Mouse (Mus musculus): ENCODE data around the gene Il34. TPM values are rescaled to one million over a fixed set of nuclear protein-coding genes. Genes with fewer than 3 reads are reported as not detected.

Il34 gene
- polyA plus RNA-seq, 1 experiment from 2014 or later = 5.2 TPM

DNA sequence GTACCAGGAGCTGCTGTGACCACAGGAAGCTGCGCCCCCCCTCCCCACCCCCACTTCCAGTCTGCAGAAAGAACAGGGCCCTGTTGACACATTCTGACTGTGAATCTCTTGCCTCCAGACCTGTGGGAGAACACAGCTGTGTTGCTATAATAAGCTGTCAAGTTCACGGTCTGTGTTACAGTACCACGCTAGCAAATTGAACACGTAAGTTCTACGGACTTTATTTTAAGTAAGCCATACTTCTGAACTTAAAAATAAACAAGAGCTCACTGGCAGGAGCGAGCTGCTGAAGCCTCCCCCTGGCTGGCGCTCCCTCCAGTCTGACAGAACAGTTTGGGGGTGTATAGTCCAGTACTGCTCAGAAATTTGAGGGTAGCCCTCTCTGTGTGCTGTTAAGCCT lies 33.3 kb downstream of the Il34 start:
- no peaks in the 10 kb centered on the region for H3K27me3 ChIP-seq (ENCODE audit: insufficient read depth, low read length)
- H3K4me2 ChIP-seq (ENCODE audit: low read length) = no peak overlapping the region
- no peaks in the 10 kb centered on the region for H3K36me3 ChIP-seq (ENCODE audit: insufficient read depth, low read length)
- no peak overlapping the region for H3K4me3 ChIP-seq (replicated peaks; ENCODE audit: low read depth, low read length)
- H3K9ac ChIP-seq (ENCODE audit: low read depth, low read length) = no peak overlapping the region
- no peak for DNase-seq (ENCODE audit: low spot score)
- H3K27ac ChIP-seq = no peak overlapping the region
- ATAC-seq (replicated peaks; ENCODE audit: low FRiP score, low read depth) = no peak
- 61% methylated on average over 7 of the region's 7 CpGs for WGBS
- no peak for TF ChIP-seq CTCF (IDR thresholded peaks at IDR 0.05; ENCODE audit: low read depth)
- no peaks in the 10 kb centered on the region for H3K4me1 ChIP-seq (replicated peaks; ENCODE audit: insufficient read depth, low read length)
- no peaks in the 10 kb centered on the region for H3K9me3 ChIP-seq (replicated peaks; ENCODE audit: low read length)

DNA sequence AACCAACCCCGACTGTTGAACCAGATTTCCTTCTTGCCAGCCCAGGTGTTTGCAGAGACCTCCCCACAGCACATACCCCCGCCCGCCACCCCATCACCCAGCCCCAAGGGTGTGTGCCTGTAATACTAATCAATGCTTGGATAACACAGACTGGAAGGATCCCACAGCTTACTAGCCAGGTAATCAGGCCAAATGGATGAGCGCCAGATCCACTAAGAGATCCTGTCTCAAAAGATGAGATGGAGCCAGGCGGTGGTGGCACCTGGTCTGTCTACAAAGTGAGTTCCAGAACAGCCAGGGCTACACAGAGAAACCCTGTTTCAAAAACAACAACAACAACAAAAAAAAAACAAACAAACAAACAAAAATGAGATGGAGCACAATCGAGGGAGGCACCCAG lies 38.5 kb downstream of the Il34 start:
- no peak for ATAC-seq (replicated peaks; ENCODE audit: low FRiP score, low read depth)
- no peaks in the 10 kb centered on the region for H3K9me3 ChIP-seq (replicated peaks; ENCODE audit: low read length)
- no peaks in the 10 kb centered on the region for H3K27me3 ChIP-seq (ENCODE audit: insufficient read depth, low read length)
- no peak overlapping the region for H3K4me2 ChIP-seq (ENCODE audit: low read length)
- no peak overlapping the region for H3K9ac ChIP-seq (ENCODE audit: low read depth, low read length)
- no peaks in the 10 kb centered on the region for H3K4me1 ChIP-seq (replicated peaks; ENCODE audit: insufficient read depth, low read length)
- WGBS = 91% methylated on average over 6 of the region's 6 CpGs
- TF ChIP-seq CTCF (IDR thresholded peaks at IDR 0.05; ENCODE audit: low read depth) = no peak
- DNase-seq (ENCODE audit: low spot score) = no peak
- H3K36me3 ChIP-seq (ENCODE audit: insufficient read depth, low read length) = no peaks in the 10 kb centered on the region
- no peak overlapping the region for H3K4me3 ChIP-seq (replicated peaks; ENCODE audit: low read depth, low read length)
- H3K27ac ChIP-seq = no peak overlapping the region

DNA sequence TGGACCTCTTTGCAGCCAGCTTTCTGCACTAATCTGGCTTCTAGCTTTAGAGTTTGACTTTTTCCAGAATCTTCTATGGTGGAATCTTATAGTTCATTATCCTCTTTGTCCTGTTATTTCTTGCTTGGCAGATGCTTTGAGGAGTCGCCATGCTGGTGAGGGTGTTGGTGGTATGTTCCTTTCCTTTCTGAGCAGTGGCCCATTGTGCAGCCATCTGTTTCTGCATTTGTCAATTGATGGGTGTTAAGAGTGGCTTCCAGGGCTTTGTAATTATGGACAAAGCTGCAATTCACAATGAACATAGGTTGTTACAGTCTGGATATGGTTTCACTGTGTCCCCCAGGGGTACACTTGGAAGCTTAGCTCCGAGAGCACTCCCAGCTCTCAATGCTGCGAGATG lies 41.1 kb downstream of the Il34 start:
- H3K9me3 ChIP-seq (replicated peaks; ENCODE audit: low read length) = no peaks in the 10 kb centered on the region
- no peaks in the 10 kb centered on the region for H3K36me3 ChIP-seq (ENCODE audit: insufficient read depth, low read length)
- no peak overlapping the region for H3K4me2 ChIP-seq (ENCODE audit: low read length)
- H3K4me1 ChIP-seq (replicated peaks; ENCODE audit: insufficient read depth, low read length) = 0 out of 2 replicates have a peak, but pooled peaks cover 3% of the 10 kb centered on the region
- ATAC-seq (replicated peaks; ENCODE audit: low FRiP score, low read depth) = no peak
- no peak for DNase-seq (ENCODE audit: low spot score)
- H3K9ac ChIP-seq (ENCODE audit: low read depth, low read length) = no peak overlapping the region
- 86% methylated on average over 3 of the region's 3 CpGs for WGBS
- no peak for TF ChIP-seq CTCF (IDR thresholded peaks at IDR 0.05; ENCODE audit: low read depth)
- no peak overlapping the region for H3K4me3 ChIP-seq (replicated peaks; ENCODE audit: low read depth, low read length)
- no peak overlapping the region for H3K27ac ChIP-seq
- H3K27me3 ChIP-seq (ENCODE audit: insufficient read depth, low read length) = no peaks in the 10 kb centered on the region

DNA sequence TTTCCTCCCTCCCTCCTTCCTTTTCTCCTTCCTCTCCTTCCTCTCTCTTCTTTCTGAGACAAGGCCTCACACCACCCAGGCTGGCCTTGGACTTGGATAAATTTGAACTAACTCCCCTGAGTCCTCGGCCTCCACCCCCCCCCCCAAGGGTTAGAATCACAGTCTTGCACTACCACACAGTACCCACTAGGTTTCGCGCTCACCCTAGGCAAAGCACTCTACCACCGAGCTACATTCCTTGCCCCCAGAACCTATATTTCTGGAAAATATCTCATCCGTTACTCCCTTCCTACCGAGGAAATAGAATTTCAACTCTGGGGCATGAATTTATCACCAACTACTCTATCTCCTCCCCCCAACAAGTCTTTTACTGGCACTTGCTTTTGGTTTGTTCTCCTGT lies 43.7 kb downstream of the Il34 start:
- Histone ChIP-seq H3K27me3 (ENCODE audit: insufficient read depth, low read length) (no peaks in the 10 kb centered on the region), H3K27ac (0 out of 2 replicates have a peak overlapping the region, but pooled peaks have one; percentile 60), H3K9ac (ENCODE audit: low read depth, low read length) (no peak overlapping the region), H3K9me3 (replicated peaks; ENCODE audit: low read length) (no peaks in the 10 kb centered on the region), H3K36me3 (ENCODE audit: insufficient read depth, low read length) (no peaks in the 10 kb centered on the region), H3K4me1 (replicated peaks; ENCODE audit: insufficient read depth, low read length) (0 out of 2 replicates have a peak, but pooled peaks cover 3% of the 10 kb centered on the region), H3K4me3 (replicated peaks; ENCODE audit: low read depth, low read length) (no peak overlapping the region), H3K4me2 (ENCODE audit: low read length) (no peak overlapping the region)
- 34% methylated on average over 6 of the region's 6 CpGs for WGBS
- ATAC-seq (replicated peaks; ENCODE audit: low FRiP score, low read depth) (no peak), DNase-seq (ENCODE audit: low spot score) (peak; percentile 55)
- TF ChIP-seq CTCF (IDR thresholded peaks at IDR 0.05; ENCODE audit: low read depth) = peak; percentile 57; the same call in 1 of the 2 replicates

DNA sequence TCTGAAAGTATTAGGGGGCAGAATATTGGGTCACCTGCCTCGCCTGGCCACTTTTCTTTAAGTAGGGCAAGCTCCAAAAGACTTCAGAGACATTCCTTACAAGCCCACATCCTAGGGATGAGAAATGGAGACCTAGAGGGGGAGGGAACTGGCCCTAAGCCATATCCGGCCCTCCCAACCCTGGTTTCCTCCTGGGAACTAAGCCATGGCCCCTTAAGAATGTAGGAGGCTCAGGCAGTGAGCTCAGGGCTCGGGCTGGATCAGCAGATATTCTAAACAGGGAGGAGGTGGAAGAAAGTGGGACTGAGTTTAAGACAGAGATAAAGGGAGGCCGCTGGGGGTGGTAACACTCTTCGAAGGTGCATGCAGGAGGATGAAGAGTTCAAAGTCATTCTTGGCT lies 44.5 kb downstream of the Il34 start:
- H3K4me1 ChIP-seq (replicated peaks; ENCODE audit: insufficient read depth, low read length) = 0 out of 2 replicates have a peak, but pooled peaks cover 3% of the 10 kb centered on the region
- H3K4me3 ChIP-seq (replicated peaks; ENCODE audit: low read depth, low read length) = no peak overlapping the region
- no peaks in the 10 kb centered on the region for H3K9me3 ChIP-seq (replicated peaks; ENCODE audit: low read length)
- no peaks in the 10 kb centered on the region for H3K36me3 ChIP-seq (ENCODE audit: insufficient read depth, low read length)
- 0 out of 2 replicates have a peak overlapping the region, but pooled peaks have one; percentile 8 for H3K4me2 ChIP-seq (ENCODE audit: low read length)
- peak overlapping the region; percentile 62; the same call in 1 of the 2 replicates for H3K27ac ChIP-seq
- H3K9ac ChIP-seq (ENCODE audit: low read depth, low read length) = no peak overlapping the region
- H3K27me3 ChIP-seq (ENCODE audit: insufficient read depth, low read length) = no peaks in the 10 kb centered on the region
- TF ChIP-seq CTCF (IDR thresholded peaks at IDR 0.05; ENCODE audit: low read depth) = no peak
- ATAC-seq (replicated peaks; ENCODE audit: low FRiP score, low read depth) (no peak), DNase-seq (ENCODE audit: low spot score) (peak; percentile 86)
- WGBS = 32% methylated on average over 5 of the region's 5 CpGs

DNA sequence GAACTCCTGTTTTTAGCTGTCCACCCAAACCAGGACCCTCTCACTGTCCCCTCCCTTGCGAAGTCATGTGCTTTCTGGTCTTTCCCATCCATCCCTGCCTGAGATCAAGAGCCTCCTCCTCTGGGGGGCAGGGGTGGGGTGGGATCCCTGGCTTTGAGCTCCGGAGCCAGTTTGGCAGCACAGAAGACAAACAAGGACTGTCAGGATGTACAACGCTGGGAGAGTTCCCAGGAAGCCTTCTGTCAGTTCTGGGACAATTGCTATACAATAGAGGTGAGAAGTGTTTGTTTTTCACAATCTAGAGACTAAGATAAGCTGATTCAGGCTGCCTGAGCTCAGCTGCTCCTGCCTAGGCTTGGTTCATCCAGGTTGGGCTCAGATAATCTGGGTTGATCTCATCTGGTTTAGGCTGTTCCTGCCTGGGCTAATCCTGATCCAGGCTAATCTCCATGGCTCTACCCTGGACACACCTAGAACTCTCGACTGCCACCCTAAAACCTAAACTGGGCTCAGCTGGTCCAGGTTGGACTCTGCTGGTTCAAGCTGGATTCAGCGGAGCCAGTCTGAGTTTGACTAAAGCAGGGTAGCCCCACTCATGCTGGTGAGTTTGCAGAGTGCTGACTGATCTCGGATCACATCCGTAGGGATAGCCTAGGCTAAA lies 45.3 kb downstream of the Il34 start:
- Histone ChIP-seq H3K27ac (peak overlapping the region; percentile 62; the same call in 1 of the 2 replicates), H3K27me3 (ENCODE audit: insufficient read depth, low read length) (no peaks in the 10 kb centered on the region), H3K36me3 (ENCODE audit: insufficient read depth, low read length) (no peaks in the 10 kb centered on the region), H3K9ac (ENCODE audit: low read depth, low read length) (no peak overlapping the region), H3K4me1 (replicated peaks; ENCODE audit: insufficient read depth, low read length) (0 out of 2 replicates have a peak, but pooled peaks cover 3% of the 10 kb centered on the region), H3K4me3 (replicated peaks; ENCODE audit: low read depth, low read length) (no peak overlapping the region), H3K4me2 (ENCODE audit: low read length) (no peak overlapping the region), H3K9me3 (replicated peaks; ENCODE audit: low read length) (no peaks in the 10 kb centered on the region)
- 66% methylated on average over 7 of the region's 7 CpGs for WGBS
- DNase-seq (ENCODE audit: low spot score) (peak; percentile 47), ATAC-seq (replicated peaks; ENCODE audit: low FRiP score, low read depth) (no peak)
- no peak for TF ChIP-seq CTCF (IDR thresholded peaks at IDR 0.05; ENCODE audit: low read depth)
